Mouse (Mus musculus) lung, postnatal 10 days (tissue): ENCODE results near the gene Accs.

Source experiments
- DNase-seq: peaks from one replicate; pipeline ENCODE4 v3.0.0; 2021

Accs gene

GRCm38 (mm10) chr2:93849505-93850089, at the start of gene Accs:
Gene Accs, minus strand, starts transcription at chr2:93849943.
- DNase-seq: peak; percentile 91

GRCm38 (mm10) chr2:93891611-93892280, 42.0 kb upstream of the Accs start:
- DNase-seq: peak; percentile 88

GRCm38 (mm10) chr2:93890143-93890542, 40.4 kb upstream of the Accs start:
- peak; percentile 57 for DNase-seq

GRCm38 (mm10) chr2:93889071-93889470, 39.3 kb upstream of the Accs start:
- no peak for DNase-seq

GRCm38 (mm10) chr2:93888366-93888765, 38.6 kb upstream of the Accs start:
- DNase-seq: no peak

- DNase-seq: peak; percentile 74
These were observed 37.5 kb upstream of the Accs start for GRCm38 (mm10) chr2:93887273-93887672.

GRCm38 (mm10) chr2:93886013-93886794, 36.5 kb upstream of the Accs start:
- no peak for DNase-seq

- DNase-seq: no peak
These were observed 33.3 kb upstream of the Accs start for GRCm38 (mm10) chr2:93883066-93883465.

- no peak for DNase-seq
These were observed 32.1 kb upstream of the Accs start for GRCm38 (mm10) chr2:93881640-93882367.

GRCm38 (mm10) chr2:93880981-93881380, 31.2 kb upstream of the Accs start:
- DNase-seq: no peak

- no peak for DNase-seq
These were observed 30.7 kb upstream of the Accs start for GRCm38 (mm10) chr2:93880450-93880849.

- peak; percentile 64 for DNase-seq
These were observed 27.3 kb upstream of the Accs start for GRCm38 (mm10) chr2:93877005-93877404.

GRCm38 (mm10) chr2:93874606-93875005, 24.9 kb upstream of the Accs start:
- no peak for DNase-seq

- DNase-seq: no peak
These were observed 24.4 kb upstream of the Accs start for GRCm38 (mm10) chr2:93874227-93874514.

GRCm38 (mm10) chr2:93873449-93874226, 23.9 kb upstream of the Accs start:
- DNase-seq: peak; percentile 58

GRCm38 (mm10) chr2:93872257-93872656, 22.5 kb upstream of the Accs start:
- no peak for DNase-seq

GRCm38 (mm10) chr2:93871411-93871925, 21.7 kb upstream of the Accs start:
- DNase-seq: no peak

- peak; percentile 89 for DNase-seq
These were observed 21.1 kb upstream of the Accs start for GRCm38 (mm10) chr2:93870842-93871241.

- DNase-seq: no peak
These were observed 19.4 kb upstream of the Accs start, which contains the start of gene Accsl for GRCm38 (mm10) chr2:93869107-93869600. Gene Accsl, minus strand, starts transcription at chr2:93869157.

GRCm38 (mm10) chr2:93868566-93868965, 18.8 kb upstream of the Accs start:
- DNase-seq: no peak

- no peak for DNase-seq
These were observed 13.5 kb upstream of the Accs start for GRCm38 (mm10) chr2:93863229-93863628.

GRCm38 (mm10) chr2:93858845-93859244, 9.1 kb upstream of the Accs start:
- DNase-seq: no peak
